Mouse (Mus musculus): ENCODE measurements around the gene Hkdc1.

- TF ChIP-seq POLR2A (IDR thresholded peaks at IDR 0.05; ENCODE audit: insufficient read length, low read depth) (no peak), USF1 (IDR thresholded peaks at IDR 0.05; ENCODE audit: low read depth) (no peak), MAX (IDR thresholded peaks at IDR 0.05; ENCODE audit: low read depth) (no peak), MYOG (IDR thresholded peaks at IDR 0.05; ENCODE audit: control insufficient read depth in 1 of 3, insufficient read depth in 1 of 3, insufficient read length in 2 of 3, low read depth in 2 of 3) (no peak), POLR2AphosphoS2 (IDR thresholded peaks at IDR 0.05; ENCODE audit: insufficient read length, low read depth) (no peak), REST (IDR thresholded peaks at IDR 0.05; ENCODE audit: insufficient read depth, insufficient read length) (no peak), TCF3 (IDR thresholded peaks at IDR 0.05; ENCODE audit: insufficient read length, low read depth) (no peak)
Measured at GRCm38 (mm10) chr10:62345147-62345546, 77.1 kb downstream of the Hkdc1 start.
